Mouse (Mus musculus): ENCODE data around the gene Dguok. TPM values are rescaled to one million over a fixed set of nuclear protein-coding genes. Genes with fewer than 3 reads are reported as not detected.
A peak's percentile ranks its signal among the peaks of the same experiment; 100 is the strongest.

Dguok gene
- polyA plus RNA-seq, 1 experiment, result 27.6 TPM

DNA sequence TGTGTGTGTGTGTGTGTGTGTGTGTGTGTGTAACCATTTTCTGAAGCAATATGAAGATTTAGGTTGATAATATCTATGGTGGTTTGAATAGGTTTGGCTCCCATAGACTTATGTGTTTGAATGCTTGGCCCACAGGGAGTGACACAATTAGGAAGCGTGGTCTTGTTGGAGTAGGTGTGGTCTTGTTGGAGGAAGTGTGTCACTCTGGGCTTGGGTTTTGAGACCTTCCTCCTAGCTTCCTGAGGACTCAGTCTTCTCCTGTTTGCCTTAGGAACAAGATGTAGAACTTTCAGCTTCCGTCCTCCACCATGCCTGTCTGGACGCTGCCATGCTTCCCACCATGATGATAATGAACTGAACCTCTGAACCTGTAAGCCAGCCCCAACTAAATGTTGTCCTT, 11.9 kb upstream of the Dguok start:
- Histone ChIP-seq H3K27me3 (ENCODE audit: control insufficient read depth, insufficient read depth, insufficient read length) (no peaks in the 10 kb centered on the region), H3K79me3 (ENCODE audit: low read depth) (no peaks in the 10 kb centered on the region), H3K4me3 (ENCODE audit: insufficient read depth, poor library complexity, severe bottlenecking) (no peak overlapping the region), H3ac (ENCODE audit: control insufficient read depth, insufficient read length, low read depth) (no peak overlapping the region), H3K36me3 (ENCODE audit: control insufficient read depth, insufficient read depth) (no peaks in the 10 kb centered on the region), H3K79me2 (ENCODE audit: control insufficient read depth, insufficient read depth) (no peaks in the 10 kb centered on the region)
- no peak for TF ChIP-seq MYOG (IDR thresholded peaks at IDR 0.05; ENCODE audit: control insufficient read depth, extremely low read depth, insufficient read length)
- no peak for TF ChIP-seq MAX (IDR thresholded peaks at IDR 0.05)
- no peak for TF ChIP-seq USF1 (IDR thresholded peaks at IDR 0.05; ENCODE audit: low read depth)
- TF ChIP-seq FOSL1 (IDR thresholded peaks at IDR 0.05; ENCODE audit: insufficient read depth, low read length, poor library complexity, severe bottlenecking), result no peak
- TF ChIP-seq CTCF (IDR thresholded peaks at IDR 0.05; ENCODE audit: control insufficient read depth, insufficient read depth, insufficient read length), result no peak
- no peak for TF ChIP-seq CEBPB (IDR thresholded peaks at IDR 0.05; ENCODE audit: low read depth)
- no peak for TF ChIP-seq MYOD1 (IDR thresholded peaks at IDR 0.05; ENCODE audit: control insufficient read depth, insufficient read length, low read depth)

- H3ac ChIP-seq (ENCODE audit: control insufficient read depth, insufficient read length, low read depth), result no peak overlapping the region
- H3K79me3 ChIP-seq (ENCODE audit: low read depth), result no peaks in the 10 kb centered on the region
- no peak overlapping the region for H3K4me3 ChIP-seq (ENCODE audit: insufficient read depth, poor library complexity, severe bottlenecking)
- H3K36me3 ChIP-seq (ENCODE audit: control insufficient read depth, insufficient read depth), result no peaks in the 10 kb centered on the region
- TF ChIP-seq USF1 (IDR thresholded peaks at IDR 0.05; ENCODE audit: low read depth) (no peak), MAX (IDR thresholded peaks at IDR 0.05) (no peak), MYOD1 (IDR thresholded peaks at IDR 0.05; ENCODE audit: control insufficient read depth, insufficient read length, low read depth) (no peak), MYOG (IDR thresholded peaks at IDR 0.05; ENCODE audit: control insufficient read depth, extremely low read depth, insufficient read length) (no peak), CTCF (IDR thresholded peaks at IDR 0.05; ENCODE audit: control insufficient read depth, insufficient read depth, insufficient read length) (no peak)
- H3K79me2 ChIP-seq (ENCODE audit: control insufficient read depth, insufficient read depth), result no peaks in the 10 kb centered on the region
- no peaks in the 10 kb centered on the region for H3K27me3 ChIP-seq (ENCODE audit: control insufficient read depth, insufficient read depth, insufficient read length)
Observed at GRCm38 (mm10) chr6:83515172-83515571, 8.4 kb upstream of the Dguok start.

DNA sequence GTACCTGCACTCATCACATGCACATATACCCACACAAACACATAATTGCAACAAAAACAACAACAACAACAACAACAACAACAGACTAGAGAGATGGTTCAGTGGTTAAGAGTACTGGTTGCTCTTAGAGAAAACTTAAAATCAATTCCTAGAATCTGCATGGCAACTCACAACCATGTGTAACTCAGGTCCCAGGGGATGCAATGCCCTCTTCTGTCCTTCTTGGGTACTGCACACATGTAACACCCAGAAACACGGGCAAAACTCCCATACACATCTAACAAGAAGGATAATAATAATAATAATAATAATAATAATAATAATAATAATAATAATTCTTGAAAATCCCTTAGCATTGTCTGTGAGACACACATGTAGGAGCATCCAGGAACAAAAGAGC, 5.7 kb upstream of the Dguok start:
- Histone ChIP-seq H3K4me3 (ENCODE audit: insufficient read depth, poor library complexity, severe bottlenecking) (no peak overlapping the region), H3K79me3 (ENCODE audit: low read depth) (no peaks in the 10 kb centered on the region), H3K36me3 (ENCODE audit: control insufficient read depth, insufficient read depth) (no peaks in the 10 kb centered on the region), H3ac (ENCODE audit: control insufficient read depth, insufficient read length, low read depth) (no peak overlapping the region), H3K27me3 (ENCODE audit: control insufficient read depth, insufficient read depth, insufficient read length) (no peaks in the 10 kb centered on the region), H3K79me2 (ENCODE audit: control insufficient read depth, insufficient read depth) (no peaks in the 10 kb centered on the region)
- TF ChIP-seq MAX (IDR thresholded peaks at IDR 0.05) (no peak), USF1 (IDR thresholded peaks at IDR 0.05; ENCODE audit: low read depth) (no peak), MYOG (IDR thresholded peaks at IDR 0.05; ENCODE audit: control insufficient read depth, extremely low read depth, insufficient read length) (no peak), CTCF (IDR thresholded peaks at IDR 0.05; ENCODE audit: control insufficient read depth, insufficient read depth, insufficient read length) (peak; percentile 65), CEBPB (IDR thresholded peaks at IDR 0.05; ENCODE audit: low read depth) (no peak), FOSL1 (IDR thresholded peaks at IDR 0.05; ENCODE audit: insufficient read depth, low read length, poor library complexity, severe bottlenecking) (no peak)

DNA sequence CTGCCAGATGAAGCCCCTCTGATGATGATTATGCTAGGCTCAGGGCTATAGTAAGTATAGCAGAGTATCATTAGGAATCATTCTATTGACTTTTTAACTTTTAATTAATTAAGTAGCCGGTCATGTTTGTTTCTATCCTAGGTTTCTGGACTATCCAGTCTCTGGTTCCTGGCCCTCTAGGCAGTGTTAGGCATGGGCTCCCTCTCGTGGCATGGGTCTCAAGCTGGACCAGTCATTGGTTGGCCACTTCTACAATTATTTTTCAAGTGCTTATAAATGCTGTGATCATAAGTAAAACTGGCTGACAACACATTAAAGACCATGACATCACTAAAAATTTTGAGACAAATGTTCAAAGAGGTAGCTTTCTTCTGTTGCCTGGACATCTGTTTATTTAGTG, 3.4 kb upstream of the Dguok start:
- Histone ChIP-seq H3K36me3 (ENCODE audit: control insufficient read depth, insufficient read depth) (no peaks in the 10 kb centered on the region), H3K79me2 (ENCODE audit: control insufficient read depth, insufficient read depth) (peaks cover 11% of the 10 kb centered on the region), H3K4me3 (ENCODE audit: insufficient read depth, poor library complexity, severe bottlenecking) (no peak overlapping the region), H3K79me3 (ENCODE audit: low read depth) (no peaks in the 10 kb centered on the region), H3ac (ENCODE audit: control insufficient read depth, insufficient read length, low read depth) (no peak overlapping the region), H3K27me3 (ENCODE audit: control insufficient read depth, insufficient read depth, insufficient read length) (no peaks in the 10 kb centered on the region)
- TF ChIP-seq MYOD1 (IDR thresholded peaks at IDR 0.05; ENCODE audit: control insufficient read depth, insufficient read length, low read depth) (no peak), USF1 (IDR thresholded peaks at IDR 0.05; ENCODE audit: low read depth) (no peak), MYOG (IDR thresholded peaks at IDR 0.05; ENCODE audit: control insufficient read depth, extremely low read depth, insufficient read length) (no peak), CEBPB (IDR thresholded peaks at IDR 0.05; ENCODE audit: low read depth) (no peak), FOSL1 (IDR thresholded peaks at IDR 0.05; ENCODE audit: insufficient read depth, low read length, poor library complexity, severe bottlenecking) (no peak)

GRCm38 (mm10) chr6:83509442-83509841, 2.7 kb upstream of the Dguok start:
- TF ChIP-seq MYOD1 (IDR thresholded peaks at IDR 0.05; ENCODE audit: control insufficient read depth, insufficient read length, low read depth) (no peak), USF1 (IDR thresholded peaks at IDR 0.05; ENCODE audit: low read depth) (no peak), MYOG (IDR thresholded peaks at IDR 0.05; ENCODE audit: control insufficient read depth, extremely low read depth, insufficient read length) (no peak), CEBPB (IDR thresholded peaks at IDR 0.05; ENCODE audit: low read depth) (peak; percentile 16), CTCF (IDR thresholded peaks at IDR 0.05; ENCODE audit: control insufficient read depth, insufficient read depth, insufficient read length) (peak; percentile 13), FOSL1 (IDR thresholded peaks at IDR 0.05; ENCODE audit: insufficient read depth, low read length, poor library complexity, severe bottlenecking) (no peak), MAX (IDR thresholded peaks at IDR 0.05) (no peak)
- Histone ChIP-seq H3K79me3 (ENCODE audit: low read depth) (peaks cover 4% of the 10 kb centered on the region), H3K36me3 (ENCODE audit: control insufficient read depth, insufficient read depth) (no peaks in the 10 kb centered on the region), H3K4me3 (ENCODE audit: insufficient read depth, poor library complexity, severe bottlenecking) (no peak overlapping the region), H3ac (ENCODE audit: control insufficient read depth, insufficient read length, low read depth) (no peak overlapping the region), H3K79me2 (ENCODE audit: control insufficient read depth, insufficient read depth) (peaks cover 19% of the 10 kb centered on the region), H3K27me3 (ENCODE audit: control insufficient read depth, insufficient read depth, insufficient read length) (no peaks in the 10 kb centered on the region)

DNA sequence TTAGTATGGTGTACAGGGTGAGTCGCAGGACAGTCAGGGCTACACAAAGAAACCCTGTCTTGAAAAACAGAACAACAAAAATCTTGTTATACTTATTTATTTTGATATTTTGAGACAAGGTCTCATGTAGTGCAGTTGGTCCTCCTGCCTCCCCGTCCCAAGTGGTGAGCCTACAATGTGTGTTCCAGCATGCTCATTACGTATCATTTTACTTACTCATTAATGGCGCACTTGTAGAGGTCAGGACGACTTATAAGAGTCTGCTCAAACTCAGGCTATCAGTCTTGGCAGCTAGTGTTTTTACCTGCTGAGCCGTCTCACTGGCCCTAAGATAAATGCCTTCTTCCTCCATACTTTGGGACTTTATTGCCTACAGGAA, 388 bp upstream of the Dguok start:
- Histone ChIP-seq H3ac (ENCODE audit: control insufficient read depth, insufficient read length, low read depth) (peak overlapping the region; percentile 33), H3K4me3 (ENCODE audit: insufficient read depth, poor library complexity, severe bottlenecking) (peak overlapping the region; percentile 16), H3K79me3 (ENCODE audit: low read depth) (peaks cover 6% of the 10 kb centered on the region), H3K79me2 (ENCODE audit: control insufficient read depth, insufficient read depth) (peaks cover 40% of the 10 kb centered on the region), H3K27me3 (ENCODE audit: control insufficient read depth, insufficient read depth, insufficient read length) (no peaks in the 10 kb centered on the region), H3K36me3 (ENCODE audit: control insufficient read depth, insufficient read depth) (no peaks in the 10 kb centered on the region)
- TF ChIP-seq CTCF (IDR thresholded peaks at IDR 0.05; ENCODE audit: control insufficient read depth, insufficient read depth, insufficient read length) (no peak), MYOD1 (IDR thresholded peaks at IDR 0.05; ENCODE audit: control insufficient read depth, insufficient read length, low read depth) (no peak), MYOG (IDR thresholded peaks at IDR 0.05; ENCODE audit: control insufficient read depth, extremely low read depth, insufficient read length) (no peak), MAX (IDR thresholded peaks at IDR 0.05) (no peak), USF1 (IDR thresholded peaks at IDR 0.05; ENCODE audit: low read depth) (no peak), FOSL1 (IDR thresholded peaks at IDR 0.05; ENCODE audit: insufficient read depth, low read length, poor library complexity, severe bottlenecking) (no peak), CEBPB (IDR thresholded peaks at IDR 0.05; ENCODE audit: low read depth) (no peak)
